7 mouse cellular contexts compared by ENCODE assay signal in the genomic region with DNA sequence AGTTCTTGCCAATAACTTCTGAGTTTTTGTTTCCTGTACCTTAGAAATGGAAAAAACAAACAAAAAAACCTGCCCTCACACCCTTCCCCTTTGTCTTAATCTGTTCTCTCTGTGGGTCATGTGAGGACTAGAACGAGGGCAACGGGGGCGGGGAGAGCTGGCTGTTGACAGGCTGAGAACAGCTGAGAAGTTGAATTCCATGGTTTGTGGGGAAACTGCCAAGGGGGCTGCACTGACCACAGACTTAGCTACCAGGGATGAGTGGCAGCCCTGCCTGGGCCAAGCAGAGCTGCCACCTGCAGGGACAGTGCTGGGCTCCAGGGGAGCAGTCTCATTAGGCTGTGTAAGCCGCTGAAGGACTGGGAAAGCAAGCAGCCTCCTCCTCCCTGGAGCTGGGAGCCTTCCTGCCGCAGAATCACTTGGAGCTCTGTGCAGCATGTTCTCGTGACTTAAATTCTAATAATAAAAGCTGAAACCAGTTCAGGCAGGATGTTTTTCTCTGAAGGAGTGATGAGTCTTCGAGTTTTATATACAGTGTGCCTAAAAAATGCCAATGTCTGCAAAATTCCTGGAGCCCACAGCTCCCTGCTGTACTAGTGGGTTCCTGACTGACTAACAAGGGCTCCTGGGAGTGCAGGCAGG.
DNase-seq lines count a peak whose midpoint lies in the region; ATAC-seq and TF ChIP-seq lines count a peak whose summit lies in the region.

No protein-coding gene starts in this region.

- H3K4me1 ChIP-seq in bone marrow macrophage, adult 2 months (ENCODE audit: control insufficient read depth, insufficient read depth, low read length), result peaks cover 49% of the 10 kb centered on the region
- H3K4me1 ChIP-seq in embryonic facial prominence, embryonic 12.5 days, result peaks cover 8% of the 10 kb centered on the region; the same call in 1 of the 2 replicates
- peaks cover 24% of the 10 kb centered on the region for H3K4me1 ChIP-seq in heart, adult 2 months (ENCODE audit: control insufficient read depth, insufficient read depth, low read length)
- peaks cover 2% of the 10 kb centered on the region for H3K4me1 ChIP-seq in small intestine, adult 2 months (ENCODE audit: control insufficient read depth, insufficient read depth, insufficient read length, low read length)

- DNase-seq in heart, adult 2 months, result peak; percentile 85 to 89
- peak; percentile 82 for DNase-seq in kidney, adult 18-20 months
- DNase-seq in left cerebral cortex, postnatal 36 days (ENCODE audit: low spot score in 2 of 2), result peak; percentile 74 to 79

- peaks cover 27% of the 10 kb centered on the region for H3K36me3 ChIP-seq in embryonic facial prominence, embryonic 12.5 days
- H3K36me3 ChIP-seq in heart, adult 2 months (ENCODE audit: control insufficient read depth, insufficient read depth, low read length), result peaks cover 19% of the 10 kb centered on the region
- H3K36me3 ChIP-seq in small intestine, adult 2 months (ENCODE audit: control insufficient read depth, insufficient read depth, low read length), result peaks cover 37% of the 10 kb centered on the region

- H3K4me3 ChIP-seq in bone marrow macrophage, adult 2 months (ENCODE audit: insufficient read depth, low read length), result no peak overlapping the region
- H3K4me3 ChIP-seq in embryonic facial prominence, embryonic 12.5 days, result no peak overlapping the region
- no peak overlapping the region for H3K4me3 ChIP-seq in heart, adult 2 months
- no peak overlapping the region for H3K4me3 ChIP-seq in small intestine, adult 2 months (ENCODE audit: low read depth, low read length)

- H3K9me3 ChIP-seq in embryonic facial prominence, embryonic 12.5 days, result no peaks in the 10 kb centered on the region

- TF ChIP-seq POLR2A in bone marrow macrophage, adult 2 months (IDR thresholded peaks at IDR 0.05; ENCODE audit: borderline replicate concordance, low read depth, low read length), result no peak
- peak; percentile 60 for TF ChIP-seq POLR2A in heart, adult 2 months (IDR thresholded peaks at IDR 0.05; ENCODE audit: insufficient read depth, low read depth, low read length)
- no peak for TF ChIP-seq POLR2A in small intestine, adult 2 months (IDR thresholded peaks at IDR 0.05; ENCODE audit: low read depth, low read length)

- intact Hi-C loops in heart, adult 2 months (cut with DNase I), result loop anchor here (1.0 to 2.0 kb wide), 2 partner anchors 10 to 28 kb away; no protein-coding TSS in a partner anchor
- intact Hi-C loops in left cerebral cortex, postnatal 36 days (cut with DNase I), result loop anchor here (1.0 kb wide), 1 partner anchor 27 kb away; no protein-coding TSS in a partner anchor

- 32% methylated on average over 7 of the region's 7 CpGs for WGBS in embryonic facial prominence, embryonic 12.5 days
- WGBS in heart, adult 2 months, result 1% methylated on average over 7 of the region's 7 CpGs
- WGBS in small intestine, adult 2 months, result 45% methylated on average over 7 of the region's 7 CpGs

- no peak overlapping the region for H3K4me2 ChIP-seq in embryonic facial prominence, embryonic 12.5 days (replicated peaks)

- H3K79me2 ChIP-seq in heart, adult 2 months (replicated peaks; ENCODE audit: control insufficient read depth, insufficient read depth, low read length), result no peaks in the 10 kb centered on the region

- ATAC-seq in embryonic facial prominence, embryonic 12.5 days (ENCODE audit: insufficient number of reproducible peaks, insufficient read depth, low FRiP score, low TSS enrichment), result no peak
- peak; percentile 71 for ATAC-seq in megakaryocyte-erythroid progenitor cell, adult 5-6 weeks (replicated peaks; ENCODE audit: low FRiP score, low TSS enrichment, poor library complexity, severe bottlenecking)

- no peaks in the 10 kb centered on the region for H3K27me3 ChIP-seq in embryonic facial prominence, embryonic 12.5 days
- no peaks in the 10 kb centered on the region for H3K27me3 ChIP-seq in heart, adult 2 months (ENCODE audit: control insufficient read depth, insufficient read depth, low read length)
- H3K27me3 ChIP-seq in small intestine, adult 2 months (ENCODE audit: control insufficient read depth, insufficient read depth, low read length), result no peaks in the 10 kb centered on the region

- TF ChIP-seq EP300 in heart, adult 2 months (IDR thresholded peaks at IDR 0.05; ENCODE audit: insufficient read depth, low read depth, low read length), result peak; percentile 95

- H3K9ac ChIP-seq in embryonic facial prominence, embryonic 12.5 days, result no peak overlapping the region
- H3K9ac ChIP-seq in heart, adult 2 months (ENCODE audit: low read depth, low read length), result peak overlapping the region; percentile 46

- peak overlapping the region; percentile 94 for H3K27ac ChIP-seq in bone marrow macrophage, adult 2 months (ENCODE audit: insufficient read depth, low read depth, low read length)
- peak overlapping the region; percentile 41; the same call in 1 of the 2 replicates for H3K27ac ChIP-seq in embryonic facial prominence, embryonic 12.5 days
- H3K27ac ChIP-seq in heart, adult 2 months, result peak overlapping the region; percentile 97
- peak overlapping the region; percentile 75 for H3K27ac ChIP-seq in small intestine, adult 2 months (ENCODE audit: insufficient read depth, low read depth, low read length)

- TF ChIP-seq CTCF in bone marrow macrophage, adult 2 months (IDR thresholded peaks at IDR 0.05; ENCODE audit: low read depth, low read length), result no peak
- TF ChIP-seq CTCF in heart, adult 2 months (IDR thresholded peaks at IDR 0.05), result peak; percentile 68
- no peak for TF ChIP-seq CTCF in small intestine, adult 2 months (IDR thresholded peaks at IDR 0.05; ENCODE audit: extremely low read depth, insufficient read length, insufficient replicate concordance, low read depth, low read length)

Comparison
In these comparisons a context has a peak if more than half of its experiments do, and no peak if none do; other contexts are left out.
1. H3K27ac ChIP-seq: peak in every context shown above with its lines; median percentile 97 in heart, adult 2 months; 94 in bone marrow macrophage, adult 2 months; 75 in small intestine, adult 2 months; 41 in embryonic facial prominence, embryonic 12.5 days.